Mouse (Mus musculus) telencephalon, adult 2 months (tissue): ENCODE measurements at regions not wholly inside any gene's neighbourhood (a gene's known extent, or its start where the extent isn't known, plus 50 kb on each side); places are given as distances from the start of the nearest gene placed in this dataset.

Experiments used
- DNase-seq: peaks from one replicate; pipeline ENCODE4 v3.0.0-alpha.2; 2011; ENCODE audit warnings: low read depth, low spot score

DNA sequence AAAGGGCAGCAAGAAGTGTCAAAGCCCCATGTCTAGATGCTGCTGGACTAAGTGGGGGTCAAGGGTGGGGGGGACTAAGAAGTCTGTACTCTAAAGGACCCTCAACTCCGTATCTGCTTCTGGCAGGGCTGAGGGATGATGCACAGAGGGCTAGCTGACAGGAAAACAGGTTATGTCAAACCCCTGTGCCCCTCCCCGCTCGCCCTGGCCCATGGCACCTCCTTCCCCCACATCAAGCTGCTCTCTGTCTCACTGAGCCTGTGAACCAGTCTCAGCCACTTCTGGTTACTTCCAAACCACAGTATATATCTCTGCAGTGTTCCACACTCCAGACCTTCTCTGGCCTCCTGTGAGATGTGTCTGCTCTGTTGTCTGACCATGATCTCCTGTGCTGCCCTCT is 63.8 kb upstream of the Ubl3 start:
- no peak for DNase-seq

DNA sequence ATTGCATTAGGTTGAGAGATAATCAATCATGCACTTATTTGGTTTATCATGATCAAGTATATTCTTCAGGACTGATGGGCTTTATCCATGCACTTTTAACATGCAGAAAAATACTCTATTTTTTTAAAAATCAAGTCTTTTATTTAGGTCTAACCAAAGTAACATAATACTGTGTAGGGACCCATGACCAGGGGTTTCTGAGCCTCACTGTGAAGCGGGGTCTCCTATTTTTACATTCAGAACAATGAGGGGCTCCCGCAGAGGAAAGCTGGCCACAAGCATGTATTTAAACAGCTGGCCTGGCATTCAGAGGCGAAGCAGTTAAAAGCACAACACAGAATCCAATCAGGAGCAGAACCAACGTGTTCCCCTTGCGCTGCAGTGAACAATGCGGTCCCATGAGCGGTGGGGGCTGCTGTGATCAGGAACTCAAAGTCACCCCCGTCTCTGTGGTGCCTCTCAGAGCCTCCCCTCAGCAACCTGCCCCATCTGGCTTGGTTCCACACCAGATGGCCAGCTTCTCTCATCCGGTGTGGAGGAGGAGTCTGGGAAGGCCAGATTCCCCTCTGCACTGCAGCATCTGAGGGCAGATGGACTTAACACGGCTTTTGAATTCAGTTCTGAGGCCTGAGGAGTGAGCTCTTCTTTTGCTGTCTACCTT is 63.2 kb upstream of the Ubl3 start:
- no peak for DNase-seq

DNA sequence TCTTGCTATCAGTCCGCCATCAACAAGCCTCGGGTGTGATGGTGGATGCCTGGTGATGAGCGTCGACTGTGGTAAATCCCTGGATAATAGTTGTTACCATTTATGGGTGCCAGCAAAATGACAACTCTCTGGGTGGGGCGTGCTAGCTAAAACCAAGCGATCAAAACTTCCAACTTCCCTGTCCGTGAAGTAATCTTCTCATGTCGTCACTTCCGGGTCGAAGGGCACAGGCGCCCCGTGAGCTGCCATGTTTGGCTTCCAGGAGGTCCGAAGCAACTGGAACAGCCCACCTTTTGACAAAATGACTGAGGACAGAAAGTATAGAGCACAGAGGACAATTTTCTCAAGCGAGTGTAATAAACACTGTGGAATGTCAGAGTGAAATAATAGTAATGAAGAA is 62.5 kb upstream of the Ubl3 start:
- no peak for DNase-seq

DNA sequence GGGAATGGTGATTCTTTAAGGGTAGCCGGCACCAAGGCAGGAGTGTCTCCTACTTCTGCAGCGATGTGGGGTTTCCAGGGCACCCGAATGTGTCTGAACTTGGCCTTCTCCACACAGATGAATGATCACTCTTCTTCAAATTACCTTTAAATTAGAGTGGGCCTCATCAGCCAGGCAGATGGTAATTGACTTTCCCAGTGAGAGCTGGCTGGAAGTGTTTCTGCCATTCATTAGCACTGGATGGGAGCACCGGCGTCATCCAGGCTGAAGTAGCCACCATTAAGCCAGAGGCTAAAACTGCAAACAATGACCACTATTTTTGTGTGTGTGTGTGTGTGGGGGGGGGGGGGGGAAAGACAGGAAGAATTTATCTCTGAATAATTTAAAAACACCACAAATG is 58.7 kb upstream of the Ubl3 start:
- DNase-seq, result no peak

DNA sequence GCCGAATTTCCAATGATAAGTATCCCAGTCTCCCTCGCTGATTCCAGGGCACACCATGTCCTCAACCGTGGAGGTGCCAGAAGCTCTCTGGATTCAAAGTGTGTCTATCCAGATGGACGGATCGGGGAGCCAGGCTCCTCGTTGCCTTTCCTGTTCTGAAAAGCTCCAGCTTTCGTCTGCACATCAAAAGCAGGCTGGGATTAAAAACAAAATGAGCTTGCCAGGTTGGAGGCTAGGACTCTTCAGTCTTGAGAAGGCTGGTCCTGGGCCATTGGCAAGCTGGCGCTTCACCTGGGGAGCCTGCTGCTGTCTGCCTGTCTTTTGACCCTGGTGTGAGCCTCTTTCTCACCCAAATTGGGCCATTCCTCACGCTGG is 56.9 kb upstream of the Ubl3 start:
- no peak for DNase-seq

DNA sequence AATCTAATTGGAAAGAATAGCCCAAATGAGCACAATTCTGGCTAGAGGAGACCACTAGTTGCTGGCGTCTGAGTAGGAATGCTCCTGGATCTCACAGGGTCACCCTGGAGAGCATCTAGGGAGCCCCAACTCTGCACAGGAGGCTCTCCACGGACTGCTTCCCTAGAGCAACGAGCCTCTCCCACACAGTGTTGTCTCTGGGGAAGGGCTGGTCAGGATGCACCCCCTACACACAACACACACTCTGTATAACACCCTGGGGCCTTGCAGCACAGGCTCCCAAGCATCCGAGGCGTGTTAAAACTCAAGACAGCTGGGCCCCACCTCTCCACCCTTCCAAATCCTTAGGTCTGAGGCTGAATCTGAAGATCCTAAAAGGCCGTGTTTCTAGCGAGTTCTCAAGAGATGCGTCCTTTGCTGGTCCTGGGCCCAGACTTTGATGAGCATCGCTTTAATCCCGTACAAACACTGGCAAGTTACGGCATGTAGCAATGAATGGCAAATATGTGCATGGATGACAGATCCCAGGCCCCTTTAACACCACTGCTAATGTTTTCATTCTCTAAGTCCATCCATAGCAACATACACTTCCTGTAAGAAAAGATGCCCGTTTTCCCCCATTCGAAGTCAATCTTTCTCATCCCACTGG is 56.4 kb upstream of the Ubl3 start:
- DNase-seq, result no peak

DNA sequence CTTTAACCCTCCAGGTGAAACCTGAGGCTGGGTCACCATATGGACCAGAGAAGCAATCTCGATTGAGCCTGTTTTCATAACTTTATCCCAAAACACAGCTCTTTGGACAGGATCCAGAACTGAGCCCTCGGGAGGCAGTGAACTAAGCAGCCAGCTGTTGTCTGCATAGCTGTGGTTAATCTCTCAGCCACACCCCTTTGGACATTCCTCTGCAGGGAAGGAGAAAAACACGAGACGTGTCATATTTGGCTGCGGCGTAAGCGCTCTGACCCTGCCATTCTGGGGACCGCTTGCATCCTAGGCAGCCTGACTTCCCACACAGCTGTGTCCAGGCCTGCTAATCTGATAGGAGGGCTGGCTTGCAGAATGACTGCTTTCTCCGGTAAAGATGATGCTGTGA is 55.6 kb upstream of the Ubl3 start:
- no peak for DNase-seq

DNA sequence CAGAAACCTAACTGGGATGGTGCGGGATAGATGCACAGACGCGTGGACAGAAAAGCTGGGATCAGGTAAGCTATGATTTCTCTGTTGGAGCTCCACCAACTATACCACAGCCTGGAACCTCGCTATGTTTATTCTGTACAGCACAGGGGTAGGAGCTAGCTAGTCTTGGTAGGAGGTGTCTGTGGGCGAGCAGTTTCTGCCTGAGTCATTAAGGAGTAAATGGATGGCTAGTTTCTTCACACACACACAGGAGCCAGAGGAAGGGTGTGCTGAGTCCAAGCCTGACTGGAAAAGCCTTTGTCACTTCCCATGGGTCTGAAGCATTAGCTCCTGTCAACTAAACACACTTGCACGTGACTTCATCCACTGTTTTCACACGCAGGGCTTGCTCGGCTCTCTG is 53.1 kb upstream of the Ubl3 start:
- no peak for DNase-seq
